Mouse (Mus musculus) liver (tissue): ENCODE measurements at regions not wholly inside any gene's neighbourhood (a gene's known extent, or its start where the extent isn't known, plus 50 kb on each side); places are given as distances from the start of the nearest gene placed in this dataset.

Source experiments
- DNase-seq: peaks from one replicate; pipeline ENCODE4 v3.0.0-alpha.2; 2020; ENCODE audit warnings: mixed read lengths

DNA sequence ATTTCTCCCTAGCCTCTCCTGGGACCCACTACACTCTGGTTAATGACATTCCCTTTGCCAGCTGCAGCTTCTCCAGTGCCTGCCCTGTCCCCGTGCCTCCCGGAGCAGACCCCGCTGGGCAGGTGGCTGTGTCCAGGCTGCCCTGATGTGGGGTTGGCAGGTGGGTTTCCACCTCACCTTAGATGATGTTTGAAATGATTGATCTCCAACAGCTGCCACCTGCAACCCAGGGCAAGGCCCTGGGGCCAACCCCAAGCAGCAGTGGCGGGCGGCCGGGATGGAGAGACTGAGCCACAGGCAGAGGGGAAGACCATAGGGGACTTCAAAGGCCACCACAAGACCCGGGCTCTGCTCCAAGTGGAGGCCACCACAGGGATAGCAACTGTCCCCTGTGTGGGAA lies 93.6 kb upstream of the Mvb12b start:
- no peak for DNase-seq

DNA sequence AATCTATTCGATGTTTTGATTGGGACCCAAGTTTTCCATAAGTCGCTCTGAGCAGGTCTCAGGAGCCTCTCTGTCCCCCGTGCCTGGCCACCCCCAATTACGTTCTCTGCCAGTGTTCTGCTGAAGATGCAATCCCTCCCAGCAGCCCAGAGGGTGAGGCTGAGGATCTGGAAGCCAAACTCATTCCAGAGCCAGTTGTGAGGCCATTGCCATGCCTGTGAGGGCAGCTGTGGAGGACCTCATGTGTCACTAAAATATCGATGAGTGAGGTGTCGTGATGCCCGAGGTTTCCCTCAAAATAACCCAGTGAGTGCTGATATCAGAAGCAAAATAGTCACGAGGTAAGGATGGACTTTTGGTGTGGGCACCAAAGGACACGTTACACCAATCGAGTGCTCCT lies 93.1 kb upstream of the Mvb12b start:
- DNase-seq = no peak

- no peak for DNase-seq
Observed at GRCm38 (mm10) chr2:33979276-33979675, 91.5 kb upstream of the Mvb12b start.

- no peak for DNase-seq
Observed at GRCm38 (mm10) chr2:33978550-33978949, 90.8 kb upstream of the Mvb12b start.

GRCm38 (mm10) chr2:33977576-33978352 lies 90.0 kb upstream of the Mvb12b start:
- DNase-seq = no peak

- DNase-seq = no peak
Observed at GRCm38 (mm10) chr2:33977151-33977550, 89.4 kb upstream of the Mvb12b start.

DNA sequence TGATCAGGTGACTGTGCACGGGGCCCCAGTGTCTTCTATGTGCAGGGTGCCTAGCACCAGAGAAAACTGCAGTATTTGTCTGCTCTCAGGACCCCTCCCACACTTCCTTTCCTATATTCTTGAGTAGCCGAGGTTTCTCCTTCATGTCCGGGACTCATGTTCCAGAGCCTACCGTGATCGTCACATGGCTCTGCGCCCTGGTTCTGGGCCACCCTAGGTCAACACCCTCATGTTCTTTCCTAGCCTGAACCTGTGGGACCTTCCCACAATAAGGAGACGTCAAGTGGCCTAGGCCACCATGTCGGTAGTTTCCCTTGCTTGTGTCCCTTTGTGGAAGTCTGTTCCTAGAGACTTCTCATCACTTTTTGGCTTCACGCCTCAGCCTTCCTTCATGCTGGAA lies 88.4 kb upstream of the Mvb12b start:
- no peak for DNase-seq

DNA sequence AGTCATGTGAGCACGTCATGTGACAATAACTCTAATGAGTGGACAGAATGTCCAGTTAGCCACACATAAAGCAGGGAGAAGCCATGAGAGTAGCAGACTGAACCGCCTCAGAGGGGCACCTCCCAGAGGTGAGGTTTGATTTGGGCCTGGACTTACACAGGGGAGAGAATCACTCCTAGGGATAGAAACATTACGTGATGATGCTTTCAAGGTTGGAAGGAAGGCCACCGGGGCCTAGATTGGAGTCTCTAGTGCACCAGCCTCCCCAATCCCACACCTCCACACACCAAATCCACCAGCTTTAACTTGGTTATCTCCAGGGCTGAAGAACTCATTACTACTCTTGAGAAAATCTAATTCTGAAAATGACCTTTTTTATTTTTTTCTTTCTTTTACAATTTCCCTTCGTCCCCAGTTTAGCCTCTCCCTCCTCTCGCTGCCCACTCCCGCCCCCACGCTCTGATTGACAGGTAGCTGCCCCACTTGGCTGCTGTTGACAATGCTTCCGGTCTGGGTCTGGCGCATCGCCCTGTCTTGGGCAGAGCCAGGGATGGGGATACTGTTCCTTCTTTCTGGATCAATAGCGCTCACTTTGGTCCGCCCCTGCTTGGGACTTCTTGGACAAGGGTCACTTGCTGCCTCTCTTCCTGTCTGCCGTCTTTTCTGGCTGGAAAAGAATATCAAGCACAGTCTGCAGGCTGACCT lies 87.8 kb upstream of the Mvb12b start:
- DNase-seq = no peak

- no peak for DNase-seq
Observed at GRCm38 (mm10) chr2:33974737-33975422, 87.1 kb upstream of the Mvb12b start.

DNA sequence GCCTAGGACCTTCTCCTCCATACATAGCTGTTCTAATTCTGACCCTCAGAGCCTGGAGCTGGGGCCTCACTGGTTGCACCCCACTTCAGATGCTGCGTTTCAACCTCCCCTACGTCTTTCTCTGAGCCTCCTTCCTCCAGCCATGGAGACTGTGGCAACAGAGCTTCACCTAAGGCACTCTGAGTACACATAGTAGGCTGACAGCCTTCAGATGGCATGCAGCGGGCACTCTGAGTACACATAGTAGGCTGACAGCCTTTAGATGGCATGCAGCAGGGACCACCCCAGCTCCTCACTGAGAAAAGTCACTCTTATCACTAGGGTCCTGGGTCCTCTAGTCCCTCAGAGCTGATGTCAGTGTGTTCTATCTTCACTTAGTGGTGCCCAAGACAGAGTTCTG lies 86.3 kb upstream of the Mvb12b start:
- no peak for DNase-seq

DNA sequence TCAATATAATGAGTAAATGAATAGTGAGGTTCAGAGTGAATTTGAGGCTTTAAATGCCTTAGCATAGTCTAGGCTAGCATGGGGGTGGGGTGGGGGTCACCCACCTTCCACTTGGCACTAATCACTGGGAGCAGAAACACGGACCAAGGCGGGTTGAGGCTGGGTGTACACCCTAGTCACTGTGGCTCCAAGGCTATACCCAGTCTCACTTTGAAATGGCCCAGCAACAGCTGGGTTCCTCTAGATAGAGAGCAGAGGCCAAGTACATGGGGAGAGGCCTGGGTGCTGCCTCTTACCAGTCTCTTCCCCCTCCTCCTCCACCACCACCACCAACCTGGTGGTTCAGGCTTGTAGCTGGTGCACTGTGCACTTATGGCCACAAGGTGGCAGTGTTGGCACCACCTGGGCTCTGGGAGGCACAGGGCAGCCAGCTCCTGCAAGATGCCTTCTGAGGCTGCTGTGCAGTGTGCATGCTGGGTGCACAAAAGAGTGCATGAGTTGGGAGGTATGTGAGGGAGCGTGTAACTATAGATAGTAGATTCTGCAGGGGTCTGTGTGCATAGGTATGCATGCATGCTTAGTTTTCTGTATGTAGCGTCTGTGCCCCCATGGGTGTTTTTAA lies 85.6 kb upstream of the Mvb12b start:
- DNase-seq = peak; percentile 69

DNA sequence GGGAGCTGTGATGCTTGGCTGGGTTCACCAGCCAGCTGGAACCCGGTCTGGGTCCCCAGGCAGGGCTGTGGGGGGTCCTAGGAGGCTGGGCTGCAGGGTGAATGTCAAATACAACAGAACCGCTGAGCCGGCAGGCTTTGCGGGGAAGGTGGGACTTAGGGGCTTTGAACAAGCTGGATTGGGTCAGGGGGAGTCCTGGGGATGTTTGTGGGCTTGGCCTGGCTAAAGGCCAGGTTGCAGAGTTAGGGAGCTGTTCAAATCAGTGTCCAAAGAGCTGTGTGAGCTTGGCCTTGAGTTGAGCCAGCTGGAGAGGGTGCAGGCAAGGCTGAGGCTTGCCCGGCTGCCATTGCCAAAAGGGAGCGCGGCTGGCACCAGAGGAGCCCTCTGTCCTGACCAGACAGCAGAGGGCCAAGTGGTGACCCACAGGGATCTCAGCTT lies 79.3 kb upstream of the Mvb12b start:
- DNase-seq = no peak

DNA sequence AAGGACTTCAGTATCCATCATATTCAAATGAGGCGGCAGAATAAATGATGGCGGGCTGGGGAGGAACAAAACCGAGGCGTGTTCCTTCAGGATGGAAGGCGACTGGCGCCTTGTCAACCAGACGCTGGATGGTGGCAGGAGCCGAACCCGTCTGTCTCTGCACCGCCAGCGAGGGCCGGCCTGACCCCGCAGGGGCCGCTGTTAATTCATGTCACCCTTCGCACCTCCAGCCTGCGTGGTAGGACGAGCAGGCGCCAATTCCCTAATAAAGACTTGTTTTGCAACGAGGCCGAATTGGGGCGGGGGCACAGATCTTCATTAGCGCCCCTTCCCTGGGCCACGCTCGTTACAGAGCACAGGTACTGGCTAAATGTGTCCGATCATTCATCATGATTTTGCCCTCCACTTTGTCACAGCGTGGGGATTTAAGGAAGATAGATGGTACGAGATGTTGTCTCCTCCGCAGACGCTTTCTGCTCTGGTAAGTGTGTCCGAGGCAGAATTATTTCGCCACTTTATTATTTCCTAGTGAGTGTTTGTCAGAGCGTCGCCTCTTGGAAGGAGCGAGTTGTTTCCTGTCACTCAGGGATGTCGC lies 78.7 kb upstream of the Mvb12b start:
- DNase-seq = no peak

DNA sequence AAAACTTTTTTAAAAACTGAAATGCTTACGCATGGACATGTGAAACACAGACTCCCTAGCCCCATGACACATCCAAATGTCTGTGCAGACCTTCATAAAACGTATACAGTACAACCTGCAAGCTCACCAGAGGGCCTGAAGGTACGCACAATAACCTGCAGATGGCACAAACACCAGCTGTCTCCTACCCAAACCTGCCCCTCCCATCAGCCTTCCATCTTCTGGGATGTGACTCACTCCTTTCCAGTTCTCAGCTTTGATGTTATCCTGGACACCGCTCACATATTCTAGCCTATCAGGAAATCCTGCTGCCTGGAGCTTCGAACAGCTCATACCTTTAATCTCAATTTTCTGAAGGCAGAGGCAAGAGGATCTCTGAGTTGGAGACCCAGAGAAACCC lies 76.3 kb upstream of the Mvb12b start:
- DNase-seq = no peak

- no peak for DNase-seq
Observed at GRCm38 (mm10) chr2:33962355-33963037, 74.8 kb upstream of the Mvb12b start.

- no peak for DNase-seq
Observed at GRCm38 (mm10) chr2:33961566-33961965, 73.8 kb upstream of the Mvb12b start.

DNA sequence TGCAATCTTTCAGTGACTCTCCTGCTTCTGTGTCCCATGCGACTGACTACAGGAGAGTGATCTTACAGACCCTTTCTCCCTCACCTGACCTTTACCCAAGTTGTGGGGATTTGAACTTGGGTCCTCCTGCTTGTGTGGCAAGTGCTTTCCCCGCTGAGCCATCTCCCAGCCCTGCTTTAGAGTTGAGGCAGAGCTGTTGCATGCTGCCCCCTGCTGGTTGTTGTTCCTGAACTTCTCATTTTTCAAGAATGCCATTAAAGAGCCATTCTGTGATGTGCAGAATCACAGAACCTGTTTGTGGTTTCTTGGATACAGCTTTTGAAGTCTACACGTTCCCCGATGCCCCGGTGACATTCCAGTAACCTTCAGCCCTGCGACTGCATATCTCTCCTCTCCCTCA lies 70.0 kb upstream of the Mvb12b start:
- DNase-seq = peak; percentile 67

DNA sequence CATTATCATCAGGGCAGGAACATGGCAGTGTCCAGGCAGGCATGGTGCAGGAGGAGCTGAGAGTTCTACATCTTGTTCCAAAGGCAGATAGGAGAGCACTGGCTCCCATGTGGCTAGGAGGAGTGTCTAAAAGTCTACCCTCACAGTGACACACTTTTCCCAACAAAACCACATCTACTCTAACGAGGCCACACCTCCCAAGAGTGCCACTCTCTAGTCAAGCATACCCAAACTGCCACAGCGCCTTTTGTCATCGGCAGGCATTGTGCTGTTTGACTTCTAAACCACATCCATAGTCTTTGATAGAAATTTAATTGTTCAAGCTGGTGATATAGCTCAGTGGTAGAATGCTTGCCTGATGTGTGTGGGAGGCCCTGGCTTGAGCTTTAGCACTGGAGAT lies 56.6 kb upstream of the Mvb12b start:
- DNase-seq = no peak

DNA sequence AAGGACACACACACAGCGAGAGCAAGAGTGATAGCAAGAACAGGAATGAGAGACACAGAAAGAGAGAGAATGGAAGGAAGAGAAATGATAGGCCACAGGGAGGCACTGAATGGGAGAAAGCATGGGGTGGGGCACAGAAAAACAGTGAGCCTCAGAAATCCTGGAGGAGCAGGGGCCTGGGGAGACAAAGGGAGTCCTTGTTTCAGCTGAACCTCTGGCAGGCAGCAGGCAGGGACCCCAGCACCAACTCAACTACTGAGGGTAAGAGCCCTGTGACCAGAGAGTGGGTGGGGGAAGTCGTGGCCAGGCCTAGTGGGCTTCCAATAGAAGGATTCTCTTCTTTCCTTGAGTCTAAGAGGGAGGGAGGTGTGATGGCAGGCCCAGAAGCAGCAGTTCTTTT lies 54.3 kb upstream of the Mvb12b start:
- no peak for DNase-seq

DNA sequence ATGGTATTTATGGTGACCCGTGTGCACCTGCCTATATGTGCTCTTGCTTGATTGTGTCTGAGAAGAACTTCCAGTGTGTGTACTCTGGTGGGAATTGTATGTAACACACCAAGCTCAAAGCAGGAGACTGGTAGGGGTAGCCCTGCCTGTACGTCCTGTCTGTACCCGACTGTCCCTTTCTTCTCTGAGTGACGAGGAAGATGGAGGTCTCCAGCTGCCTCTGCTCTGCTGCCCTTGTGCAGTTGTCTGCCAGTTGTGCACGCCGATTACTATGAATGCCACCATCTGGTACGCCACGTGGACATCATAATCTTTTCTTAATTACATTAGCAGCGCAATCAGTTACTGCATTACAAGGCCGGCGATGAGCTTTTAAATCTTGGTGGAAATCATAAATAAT lies 53.6 kb upstream of the Mvb12b start:
- DNase-seq = no peak

GRCm38 (mm10) chr2:33939836-33940235 lies 52.1 kb upstream of the Mvb12b start:
- no peak for DNase-seq
